Mouse (Mus musculus): ENCODE results near the gene Chrna3.

GRCm38 (mm10) chr9:55041389-55041788 lies 15.0 kb upstream of the Chrna3 start:
- no peak for TF ChIP-seq CTCF (IDR thresholded peaks at IDR 0.05; ENCODE audit: low read depth)
- TF ChIP-seq EP300 (IDR thresholded peaks at IDR 0.05; ENCODE audit: low read depth), result no peak

Data from liver, embryonic 14.5 days (tissue).